Mouse (Mus musculus): ENCODE results near the gene Kcna5. TPM values are rescaled to one million over a fixed set of nuclear protein-coding genes. Genes with fewer than 3 reads are reported as not detected.
A peak's percentile ranks its signal among the peaks of the same experiment; 100 is the strongest.

Kcna5 gene
- polyA plus RNA-seq, 1 experiment from 2014 or later, result 8.8 TPM

DNA sequence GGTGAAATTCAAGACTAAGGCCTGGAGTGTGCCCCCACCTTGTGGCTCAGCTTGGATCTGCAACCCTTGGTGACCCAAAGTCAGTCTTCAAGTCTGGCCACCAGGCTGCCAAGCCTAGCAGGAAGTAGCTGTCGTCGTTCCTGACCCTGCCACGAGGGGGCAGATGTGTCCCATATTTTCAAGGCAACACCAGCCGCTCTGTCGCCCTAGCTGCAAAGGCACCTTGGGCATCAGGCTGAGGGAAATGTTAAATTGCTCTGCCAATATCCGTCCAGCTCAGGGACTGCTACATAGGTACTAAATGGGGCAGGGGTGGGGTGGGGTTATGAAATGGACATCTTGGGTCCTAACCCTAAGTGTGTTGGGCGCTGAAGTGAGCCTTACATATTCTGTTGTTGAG lies 28.7 kb upstream of the Kcna5 start:
- H3K36me3 ChIP-seq, result no peaks in the 10 kb centered on the region
- H3K4me1 ChIP-seq, result no peaks in the 10 kb centered on the region
- H3K27ac ChIP-seq, result no peak overlapping the region
- H3K27me3 ChIP-seq (replicated peaks), result no peaks in the 10 kb centered on the region
- 18% methylated on average over 7 of the region's 7 CpGs for WGBS
- H3K9me3 ChIP-seq, result no peaks in the 10 kb centered on the region
- H3K4me2 ChIP-seq, result no peak overlapping the region
- no peak overlapping the region for H3K9ac ChIP-seq
- no peak overlapping the region for H3K4me3 ChIP-seq (replicated peaks)
- ATAC-seq (ENCODE audit: insufficient read depth, low FRiP score, low read depth), result peak; percentile 68; the same call in 1 of the 2 replicates

DNA sequence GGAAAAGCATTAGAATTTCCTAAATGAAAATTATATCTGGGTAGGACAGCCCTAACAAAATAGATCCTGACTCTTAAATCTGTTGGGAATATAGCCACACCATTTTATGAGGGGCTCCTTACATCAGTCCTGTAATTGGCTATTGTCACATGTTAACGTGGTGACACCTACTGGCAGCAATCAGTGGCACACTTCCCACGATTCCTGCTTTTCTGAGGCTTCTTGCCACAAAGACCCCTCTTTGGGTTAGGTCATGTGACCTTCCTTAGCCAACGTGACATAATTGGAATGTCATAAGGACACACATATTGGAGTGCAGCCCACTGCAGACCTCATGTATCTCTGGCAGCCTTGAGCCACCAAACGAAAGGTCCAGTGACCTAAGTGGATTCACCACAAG lies 26.5 kb upstream of the Kcna5 start:
- ATAC-seq (ENCODE audit: insufficient read depth, low FRiP score, low read depth), result no peak
- WGBS, result 29% methylated on average over 4 of the region's 4 CpGs

DNA sequence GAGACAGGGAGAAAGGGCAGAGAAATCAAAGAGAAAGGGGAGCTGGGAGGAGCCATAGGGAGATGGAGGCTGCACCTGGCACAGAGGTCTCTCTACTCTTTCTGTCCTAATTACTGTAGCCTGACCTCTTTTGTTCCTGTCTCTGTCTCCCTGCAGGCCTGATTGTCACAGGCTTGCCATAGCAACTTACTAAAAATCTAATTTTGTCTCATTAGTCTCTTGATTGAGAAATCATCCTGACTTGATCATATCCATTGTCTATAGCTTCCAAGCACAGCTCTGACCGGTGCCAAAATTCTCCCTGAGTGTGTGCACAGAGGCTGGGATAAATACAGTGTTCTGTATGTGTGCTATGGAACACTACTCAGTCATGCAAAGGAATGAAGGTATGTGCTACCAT lies 25.5 kb upstream of the Kcna5 start:
- no peak overlapping the region for H3K4me3 ChIP-seq (replicated peaks)
- H3K9ac ChIP-seq, result no peak overlapping the region
- H3K36me3 ChIP-seq, result no peaks in the 10 kb centered on the region
- no peak overlapping the region for H3K27ac ChIP-seq
- H3K4me2 ChIP-seq, result no peak overlapping the region
- ATAC-seq (ENCODE audit: insufficient read depth, low FRiP score, low read depth), result no peak
- no peaks in the 10 kb centered on the region for H3K4me1 ChIP-seq
- no peaks in the 10 kb centered on the region for H3K27me3 ChIP-seq (replicated peaks)
- 91% methylated on average over 1 of the region's 1 CpGs for WGBS
- H3K9me3 ChIP-seq, result no peaks in the 10 kb centered on the region

More for the DNA sequence above, 26.5 kb upstream of the Kcna5 start:
- Histone ChIP-seq H3K4me3 (replicated peaks) (no peak overlapping the region), H3K9ac (no peak overlapping the region), H3K27ac (no peak overlapping the region), H3K9me3 (no peaks in the 10 kb centered on the region), H3K4me2 (no peak overlapping the region), H3K36me3 (no peaks in the 10 kb centered on the region), H3K4me1 (no peaks in the 10 kb centered on the region), H3K27me3 (replicated peaks) (no peaks in the 10 kb centered on the region)

- no peak overlapping the region for H3K4me2 ChIP-seq
- WGBS, result 51% methylated on average over 8 of the region's 8 CpGs
- H3K27ac ChIP-seq, result no peak overlapping the region
- no peaks in the 10 kb centered on the region for H3K36me3 ChIP-seq
- no peak overlapping the region for H3K9ac ChIP-seq
- ATAC-seq (ENCODE audit: insufficient read depth, low FRiP score, low read depth), result no peak
- H3K27me3 ChIP-seq (replicated peaks), result no peaks in the 10 kb centered on the region
- H3K4me3 ChIP-seq (replicated peaks), result no peak overlapping the region
- no peaks in the 10 kb centered on the region for H3K9me3 ChIP-seq
- H3K4me1 ChIP-seq, result no peaks in the 10 kb centered on the region
Observed at GRCm38 (mm10) chr6:126560036-126560435, 24.8 kb upstream of the Kcna5 start.

DNA sequence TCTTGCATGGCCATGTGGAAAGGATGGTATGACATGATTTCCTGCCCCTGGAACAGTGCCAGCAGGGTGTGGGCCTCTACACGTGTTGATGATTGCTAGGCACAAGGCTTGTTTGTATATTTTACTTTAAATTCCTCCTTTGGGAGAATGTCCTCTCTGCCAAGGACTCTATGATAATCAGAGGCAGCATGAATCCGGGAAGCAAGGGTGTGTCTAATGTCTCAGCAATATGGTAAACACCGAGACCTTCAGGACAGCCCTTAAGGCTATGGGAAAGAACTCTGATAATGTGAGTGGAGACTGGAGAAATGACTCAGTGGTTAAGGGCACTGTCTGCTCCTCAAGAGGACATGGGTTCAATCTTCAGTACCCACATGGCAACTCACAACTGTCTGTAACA lies 23.1 kb upstream of the Kcna5 start:
- WGBS, result 55% methylated on average over 3 of the region's 3 CpGs
- Histone ChIP-seq H3K27me3 (replicated peaks) (no peaks in the 10 kb centered on the region), H3K9me3 (no peaks in the 10 kb centered on the region), H3K4me3 (replicated peaks) (no peak overlapping the region), H3K4me2 (no peak overlapping the region), H3K27ac (no peak overlapping the region), H3K9ac (no peak overlapping the region), H3K4me1 (no peaks in the 10 kb centered on the region), H3K36me3 (no peaks in the 10 kb centered on the region)
- ATAC-seq (ENCODE audit: insufficient read depth, low FRiP score, low read depth), result no peak

DNA sequence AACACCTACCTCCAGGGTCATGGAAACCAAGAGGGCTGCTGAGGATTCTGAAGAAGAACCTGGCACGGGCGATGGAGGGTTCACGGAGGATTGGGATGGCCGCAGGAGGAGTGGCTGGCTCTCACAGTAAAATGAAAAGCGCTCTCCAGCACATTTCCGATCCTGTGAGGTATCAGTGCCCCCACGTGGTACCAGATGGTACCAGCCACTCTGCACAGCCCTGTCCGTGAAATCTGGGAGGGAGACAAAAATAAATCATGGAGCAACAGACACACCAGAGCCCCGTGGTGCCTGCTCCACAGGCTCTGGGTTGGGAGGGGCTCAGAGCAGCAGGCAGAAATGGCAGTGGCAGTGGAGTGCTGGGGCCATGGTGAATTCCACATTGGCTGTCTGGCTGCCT lies 18.6 kb upstream of the Kcna5 start:
- H3K27me3 ChIP-seq (replicated peaks), result no peaks in the 10 kb centered on the region
- 14% methylated on average over 9 of the region's 9 CpGs for WGBS
- H3K4me2 ChIP-seq, result no peak overlapping the region
- H3K9ac ChIP-seq, result no peak overlapping the region
- H3K36me3 ChIP-seq, result no peaks in the 10 kb centered on the region
- 0 out of 2 replicates have a peak, but pooled peaks have one; percentile 27 for ATAC-seq (ENCODE audit: insufficient read depth, low FRiP score, low read depth)
- no peak overlapping the region for H3K4me3 ChIP-seq (replicated peaks)
- H3K4me1 ChIP-seq, result no peaks in the 10 kb centered on the region
- no peak overlapping the region for H3K27ac ChIP-seq
- H3K9me3 ChIP-seq, result no peaks in the 10 kb centered on the region

DNA sequence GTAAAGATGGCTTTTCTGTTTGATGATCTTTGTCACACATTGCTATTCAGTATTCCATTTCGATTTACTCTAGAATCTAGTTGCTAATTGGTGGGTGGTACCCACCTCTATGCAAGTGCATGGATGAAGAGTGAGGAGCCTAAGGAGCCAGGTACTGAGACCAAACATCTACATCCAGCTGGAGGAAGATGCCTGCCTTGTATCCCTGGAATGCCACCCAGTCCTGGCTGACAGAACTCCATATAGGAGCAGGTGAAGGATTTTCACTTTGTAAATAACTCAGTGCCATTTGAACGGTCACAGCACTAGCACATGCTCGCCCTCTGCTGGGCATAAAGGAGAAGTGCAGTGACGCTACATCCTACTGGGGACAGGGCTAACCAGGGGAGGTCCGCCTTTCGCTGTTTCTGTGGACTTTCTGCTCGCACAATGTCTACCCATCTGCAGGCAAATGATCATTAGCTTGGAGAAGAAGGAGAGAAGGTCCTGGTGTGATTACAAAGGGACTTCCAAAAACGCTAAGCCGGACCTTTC lies 16.7 kb upstream of the Kcna5 start:
- H3K4me2 ChIP-seq, result no peak overlapping the region
- H3K27me3 ChIP-seq (replicated peaks), result no peaks in the 10 kb centered on the region
- H3K9ac ChIP-seq, result no peak overlapping the region
- no peaks in the 10 kb centered on the region for H3K4me1 ChIP-seq
- H3K36me3 ChIP-seq, result no peaks in the 10 kb centered on the region
- no peak overlapping the region for H3K27ac ChIP-seq
- 20% methylated on average over 9 of the region's 9 CpGs for WGBS
- H3K4me3 ChIP-seq (replicated peaks), result no peak overlapping the region
- no peaks in the 10 kb centered on the region for H3K9me3 ChIP-seq
- ATAC-seq (ENCODE audit: insufficient read depth, low FRiP score, low read depth), result no peak

DNA sequence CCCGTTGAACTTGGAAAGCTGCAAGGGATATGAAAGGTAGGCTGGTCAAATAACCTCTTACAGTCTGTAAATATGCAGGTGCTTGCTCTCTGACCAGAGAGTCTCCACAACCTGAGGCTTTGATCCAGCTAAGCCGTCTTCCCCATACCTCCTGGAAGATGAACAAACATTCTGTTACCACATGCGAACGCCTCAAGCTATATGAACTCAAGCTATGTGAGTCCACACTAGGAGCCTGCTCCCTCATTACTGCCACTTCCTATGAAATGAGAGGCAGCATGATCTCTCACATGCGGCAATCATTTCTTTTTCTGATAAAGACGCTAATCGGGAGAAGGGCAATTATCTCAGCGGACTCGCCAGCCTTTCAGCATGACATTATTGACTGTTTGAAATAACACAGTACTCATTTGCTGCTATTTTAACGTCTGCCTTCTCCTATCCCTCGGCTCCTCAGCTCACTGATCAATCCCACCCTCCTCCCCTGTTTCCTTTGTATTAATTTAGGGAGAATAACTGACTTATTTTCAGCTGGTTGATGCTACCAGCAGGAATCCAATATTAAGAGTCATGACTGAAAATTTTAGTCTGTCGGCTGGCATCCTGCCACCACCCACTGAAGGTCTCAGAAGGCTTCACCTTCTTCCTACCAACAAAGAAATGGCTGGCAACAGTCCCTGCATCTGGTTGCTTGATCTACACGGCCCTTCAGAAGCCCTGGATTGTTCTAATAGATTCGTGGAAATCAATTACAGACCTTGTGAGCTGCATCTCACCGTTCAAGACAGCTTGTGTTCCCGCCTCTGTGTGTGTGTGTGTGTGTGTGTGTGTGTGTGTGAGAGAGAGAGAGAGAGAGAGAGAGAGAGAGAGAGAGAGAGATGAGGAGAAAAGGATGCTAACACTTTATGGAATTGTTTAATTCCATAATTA lies 9.2 kb upstream of the Kcna5 start:
- H3K9ac ChIP-seq, result no peak overlapping the region
- H3K4me2 ChIP-seq, result no peak overlapping the region
- H3K4me3 ChIP-seq (replicated peaks), result no peak overlapping the region
- no peaks in the 10 kb centered on the region for H3K27me3 ChIP-seq (replicated peaks)
- H3K9me3 ChIP-seq, result no peaks in the 10 kb centered on the region
- H3K4me1 ChIP-seq, result no peaks in the 10 kb centered on the region
- H3K27ac ChIP-seq, result no peak overlapping the region
- no peak for ATAC-seq (ENCODE audit: insufficient read depth, low FRiP score, low read depth)
- H3K36me3 ChIP-seq, result no peaks in the 10 kb centered on the region
- 61% methylated on average over 16 of the region's 16 CpGs for WGBS

DNA sequence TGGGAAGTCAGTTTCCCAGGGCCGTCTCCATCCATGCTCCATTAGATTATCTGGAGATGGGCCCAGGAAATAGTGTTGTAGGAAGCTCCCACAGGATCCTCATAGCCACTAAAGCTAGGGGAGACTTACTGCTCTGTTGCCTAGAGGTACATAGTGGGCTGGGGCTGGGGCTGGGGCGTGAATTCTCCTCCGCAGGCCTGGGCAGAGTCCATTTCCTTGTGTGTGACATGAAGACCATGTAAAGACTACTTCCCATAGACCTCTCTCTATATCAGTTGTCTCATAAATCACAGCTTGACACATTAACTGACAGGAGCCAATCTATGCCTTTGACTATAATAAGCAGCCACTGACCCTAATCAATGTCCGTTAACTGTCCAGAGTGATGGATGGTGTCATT lies 7.5 kb upstream of the Kcna5 start:
- no peak overlapping the region for H3K27ac ChIP-seq
- ATAC-seq (ENCODE audit: insufficient read depth, low FRiP score, low read depth), result no peak
- no peak overlapping the region for H3K9ac ChIP-seq
- H3K4me1 ChIP-seq, result 0 out of 2 replicates have a peak, but pooled peaks cover under 1% of the 10 kb centered on the region
- no peak overlapping the region for H3K4me2 ChIP-seq
- 73% methylated on average over 4 of the region's 4 CpGs for WGBS
- H3K27me3 ChIP-seq (replicated peaks), result no peaks in the 10 kb centered on the region
- H3K36me3 ChIP-seq, result no peaks in the 10 kb centered on the region
- H3K9me3 ChIP-seq, result no peaks in the 10 kb centered on the region
- H3K4me3 ChIP-seq (replicated peaks), result no peak overlapping the region

DNA sequence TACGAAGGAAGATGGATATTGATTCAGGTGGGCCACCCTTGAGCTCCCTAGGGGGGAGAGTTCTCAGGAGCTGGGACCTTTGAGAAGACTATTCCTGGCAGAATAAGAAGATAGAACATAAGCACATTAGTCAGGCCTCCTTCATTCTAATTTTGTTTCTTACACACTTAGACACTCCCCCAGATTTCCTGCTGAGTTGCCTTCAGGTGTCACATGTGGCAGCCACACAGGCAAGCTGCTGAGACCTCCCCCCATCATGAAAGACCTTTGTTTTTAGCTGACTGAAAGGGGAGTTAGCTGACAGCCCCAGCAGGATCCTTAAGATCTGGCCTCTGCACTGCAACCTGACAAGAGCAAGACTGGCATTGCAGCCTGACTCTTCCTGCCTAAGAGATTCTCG lies 2.3 kb upstream of the Kcna5 start:
- no peak overlapping the region for H3K4me3 ChIP-seq (replicated peaks)
- H3K4me1 ChIP-seq, result peaks cover 18% of the 10 kb centered on the region
- H3K27ac ChIP-seq, result no peak overlapping the region
- H3K9me3 ChIP-seq, result no peaks in the 10 kb centered on the region
- no peak overlapping the region for H3K9ac ChIP-seq
- no peaks in the 10 kb centered on the region for H3K36me3 ChIP-seq
- no peak for ATAC-seq (ENCODE audit: insufficient read depth, low FRiP score, low read depth)
- WGBS, result 51% methylated on average over 2 of the region's 2 CpGs
- no peak overlapping the region for H3K4me2 ChIP-seq
- 0 out of 2 replicates have a peak, but pooled peaks cover 12% of the 10 kb centered on the region for H3K27me3 ChIP-seq (replicated peaks)

DNA sequence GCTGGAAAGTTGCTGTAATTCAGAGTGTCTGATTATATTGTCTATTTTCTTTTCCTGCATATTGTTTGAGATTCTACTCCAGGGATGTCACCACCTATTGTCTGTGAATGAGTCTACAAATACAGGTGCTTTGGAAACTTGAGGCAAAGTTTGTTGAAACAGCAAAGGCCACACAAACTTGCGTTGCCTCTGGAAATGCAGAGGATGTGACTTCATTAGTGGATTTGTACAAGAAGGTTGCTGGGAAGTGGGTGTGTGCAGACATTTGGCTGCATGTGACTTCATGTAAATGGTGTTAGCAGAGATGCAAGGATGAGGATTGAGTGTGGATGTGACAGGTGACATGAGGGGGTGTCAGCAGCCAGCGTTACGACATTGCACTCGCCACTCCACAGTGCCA lies 1.7 kb upstream of the Kcna5 start:
- H3K4me1 ChIP-seq, result peaks cover 18% of the 10 kb centered on the region
- H3K9ac ChIP-seq, result no peak overlapping the region
- no peak overlapping the region for H3K27ac ChIP-seq
- no peaks in the 10 kb centered on the region for H3K36me3 ChIP-seq
- 69% methylated on average over 4 of the region's 4 CpGs for WGBS
- no peaks in the 10 kb centered on the region for H3K9me3 ChIP-seq
- H3K4me2 ChIP-seq, result no peak overlapping the region
- H3K27me3 ChIP-seq (replicated peaks), result 0 out of 2 replicates have a peak, but pooled peaks cover 12% of the 10 kb centered on the region
- H3K4me3 ChIP-seq (replicated peaks), result no peak overlapping the region
- no peak for ATAC-seq (ENCODE audit: insufficient read depth, low FRiP score, low read depth)

DNA sequence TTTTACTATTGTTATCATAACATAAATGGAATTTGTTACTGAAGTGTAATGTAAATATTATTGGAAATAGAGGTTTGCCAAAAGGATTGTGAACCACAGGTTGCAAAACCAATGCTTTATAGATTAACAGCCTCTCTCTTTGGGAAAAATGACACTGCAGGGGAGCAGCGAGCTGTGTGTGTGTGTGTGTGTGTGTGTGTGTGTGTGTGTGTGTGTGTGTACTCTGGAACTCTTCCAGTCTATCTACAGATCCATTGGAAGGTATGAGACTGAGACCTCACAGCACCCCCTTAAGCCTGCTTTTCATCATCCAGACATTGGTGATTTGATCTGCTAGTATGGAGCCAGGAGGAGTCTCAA lies 679 bp upstream of the Kcna5 start:
- peaks cover 18% of the 10 kb centered on the region for H3K4me1 ChIP-seq
- no peak overlapping the region for H3K9ac ChIP-seq
- H3K27me3 ChIP-seq (replicated peaks), result 0 out of 2 replicates have a peak, but pooled peaks cover 12% of the 10 kb centered on the region
- no peaks in the 10 kb centered on the region for H3K9me3 ChIP-seq
- no peaks in the 10 kb centered on the region for H3K36me3 ChIP-seq
- H3K27ac ChIP-seq, result peak overlapping the region; percentile 40
- 0% methylated on average over 1 of the region's 1 CpGs for WGBS
- no peak overlapping the region for H3K4me3 ChIP-seq (replicated peaks)
- no peak overlapping the region for H3K4me2 ChIP-seq
- ATAC-seq (ENCODE audit: insufficient read depth, low FRiP score, low read depth), result no peak
